Mouse (Mus musculus): ENCODE results near the gene Relb. TPM values are rescaled to one million over a fixed set of nuclear protein-coding genes. Genes with fewer than 3 reads are reported as not detected.
"Not testable (repeated sequence)": the region's sequence is repeated elsewhere in the genome, so short reads cannot be mapped to it uniquely, and the experiment has no call there.

The Relb gene
- polyA plus RNA-seq, 1 experiment: 22.5 TPM

DNA sequence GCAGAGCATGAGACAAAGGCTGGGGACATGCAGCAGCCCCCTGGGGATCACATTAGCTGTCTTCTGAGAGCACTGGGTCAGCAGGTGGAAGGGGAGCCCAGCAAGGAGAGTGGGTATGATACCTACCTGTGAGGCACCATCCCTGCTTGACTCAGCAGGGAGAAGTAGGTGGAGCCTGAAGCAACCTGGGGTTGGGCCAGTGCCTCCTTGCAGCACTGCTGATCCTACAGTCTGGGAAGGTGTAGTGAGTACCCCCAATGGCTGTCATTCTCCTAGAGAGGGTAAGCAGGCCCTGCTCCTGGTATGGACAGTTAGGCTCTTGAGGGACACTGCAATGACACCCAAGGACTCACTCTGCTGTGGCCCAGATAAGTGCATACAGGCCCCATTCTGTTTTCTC is 3.0 kb upstream of the Relb start:
- no peak for DNase-seq (ENCODE audit: low spot score)

DNA sequence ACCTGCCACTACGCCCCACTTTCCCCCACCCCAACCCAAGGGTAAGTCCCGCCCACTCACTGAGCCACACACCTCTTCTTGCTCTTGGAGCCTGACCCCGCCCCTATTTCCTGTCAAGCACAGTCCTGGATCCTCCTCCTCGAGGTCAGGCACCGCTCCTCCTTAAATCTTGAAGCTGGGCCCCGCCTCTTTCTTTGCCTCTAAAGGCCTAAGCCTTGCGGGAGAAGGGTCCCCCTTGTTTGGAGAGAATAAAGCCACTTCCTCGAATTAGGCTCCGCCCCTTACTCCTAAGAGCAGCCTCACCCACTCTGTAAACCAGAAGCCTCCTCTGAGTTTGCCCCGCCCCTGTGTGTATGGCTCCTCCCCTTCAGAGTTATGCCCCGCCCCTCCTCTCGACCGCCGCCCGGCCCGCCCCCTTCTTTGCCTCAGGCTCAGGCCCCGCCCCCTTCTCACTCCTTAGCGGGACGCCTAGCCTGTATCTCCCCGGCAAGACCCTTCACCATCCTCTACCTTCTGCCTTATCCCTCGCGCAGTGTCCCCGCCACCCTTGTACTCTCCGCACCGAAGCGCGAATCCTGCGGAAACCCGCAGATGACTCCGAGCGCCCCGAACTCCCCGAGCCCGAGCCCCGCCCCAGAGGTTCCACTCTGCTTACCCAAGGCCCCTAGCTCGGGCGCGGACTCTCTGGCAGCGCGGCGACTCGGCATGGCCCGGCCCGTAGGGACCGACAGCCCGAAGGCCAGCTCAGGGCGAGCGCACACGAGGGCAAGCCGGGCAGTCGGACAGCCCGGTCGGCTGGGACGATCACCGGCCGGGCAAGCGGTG is 490 bp downstream of the Relb start:
- DNase-seq (ENCODE audit: low spot score): peak; percentile 82

DNA sequence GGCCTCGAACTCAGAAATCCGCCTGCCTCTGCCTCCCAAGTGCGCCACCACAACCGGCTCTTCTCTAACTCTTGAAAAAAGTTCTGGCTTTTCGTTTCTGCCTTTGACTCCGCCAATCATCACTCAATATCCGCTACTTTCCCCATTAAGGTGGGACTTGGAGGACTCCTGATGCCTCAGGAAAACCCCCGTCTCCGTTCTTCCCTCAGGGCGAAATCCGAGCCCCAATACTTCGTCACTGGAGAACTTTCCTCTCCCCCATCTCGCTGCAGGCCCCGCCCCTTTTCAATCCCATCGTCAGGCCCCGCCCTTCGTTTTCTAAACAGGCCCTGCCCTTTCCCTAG is 1.1 kb downstream of the Relb start:
- no peak for DNase-seq (ENCODE audit: low spot score)

DNA sequence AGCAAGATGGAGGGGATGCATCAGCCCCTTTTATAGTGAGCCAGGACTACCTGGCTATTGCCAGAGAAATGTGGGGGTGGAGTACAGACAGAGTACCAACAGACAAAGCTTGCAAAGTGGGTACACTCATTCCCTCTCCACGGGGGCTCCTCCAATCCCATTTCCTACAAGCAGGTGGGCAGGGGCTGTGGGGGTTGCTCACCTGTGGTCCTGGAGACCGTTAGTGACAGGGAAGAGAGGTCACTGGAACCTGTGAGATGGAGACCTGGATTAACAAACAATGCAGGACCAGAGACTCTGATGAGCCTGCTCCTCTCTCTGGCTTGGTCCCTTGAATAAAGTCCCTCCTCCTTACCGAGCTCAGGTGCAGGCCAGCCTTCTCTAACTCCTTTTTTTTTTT is 1.5 kb downstream of the Relb start:
- DNase-seq (ENCODE audit: low spot score): no peak

DNA sequence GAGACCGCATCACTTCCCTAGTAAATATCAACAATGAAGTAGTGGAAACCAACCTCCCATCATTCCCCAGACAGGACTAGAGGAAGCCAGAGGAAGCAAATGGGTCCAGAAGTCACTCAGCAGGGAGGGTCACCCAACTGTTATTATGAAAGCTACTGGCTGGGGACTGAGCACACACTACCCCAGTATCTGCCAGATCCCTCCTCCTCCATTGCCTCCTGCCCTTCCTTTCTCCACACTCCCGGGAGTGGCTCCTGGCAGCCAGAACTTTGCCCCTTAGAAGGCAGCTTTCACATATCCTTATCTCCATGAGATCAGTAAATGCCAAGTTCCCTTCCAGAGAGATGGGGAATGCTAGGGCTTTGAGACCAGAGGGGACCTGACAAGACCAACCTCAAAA is 5.8 kb downstream of the Relb start:
- DNase-seq (ENCODE audit: low spot score): no peak

DNA sequence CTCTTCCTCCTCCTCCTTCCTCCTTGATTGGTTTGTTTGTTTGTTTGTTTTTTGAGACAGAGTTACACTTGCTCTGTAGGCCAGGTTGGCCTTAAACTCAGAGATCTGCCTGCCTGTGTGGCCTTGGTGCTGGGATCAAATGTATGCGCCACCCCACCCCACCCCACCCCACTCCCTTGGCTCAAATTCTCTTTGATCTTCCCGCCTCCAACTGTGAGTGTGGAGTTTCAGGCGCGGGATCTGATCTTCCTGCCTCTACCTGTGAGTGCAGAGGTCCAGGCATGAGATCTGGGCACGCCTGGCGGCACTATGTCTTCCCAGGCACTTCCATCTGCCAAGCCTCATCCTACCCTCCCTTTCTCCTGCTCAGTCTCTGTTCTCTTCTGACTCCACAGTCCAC is 7.0 kb downstream of the Relb start:
- no peak for DNase-seq (ENCODE audit: low spot score)

DNA sequence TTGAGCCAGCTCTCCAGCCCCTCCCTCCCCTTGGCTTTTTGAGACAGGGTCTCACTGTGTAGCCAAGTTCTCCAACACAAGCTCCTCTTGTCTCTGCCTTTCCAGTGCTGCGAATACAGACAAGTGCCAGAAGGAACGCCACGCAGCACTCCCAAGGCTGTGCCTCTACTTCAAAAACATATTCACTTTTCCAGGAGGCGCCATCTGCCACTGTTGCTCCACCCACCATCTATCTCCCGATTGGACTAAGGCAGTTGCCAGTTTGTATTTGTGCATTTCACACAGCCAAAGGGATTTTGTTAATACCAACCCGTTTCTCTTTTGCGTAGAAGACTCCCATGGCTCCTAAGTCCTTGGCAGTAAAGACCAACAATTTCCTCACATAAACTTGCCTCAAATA is 8.4 kb downstream of the Relb start:
- no peak for DNase-seq (ENCODE audit: low spot score)

DNA sequence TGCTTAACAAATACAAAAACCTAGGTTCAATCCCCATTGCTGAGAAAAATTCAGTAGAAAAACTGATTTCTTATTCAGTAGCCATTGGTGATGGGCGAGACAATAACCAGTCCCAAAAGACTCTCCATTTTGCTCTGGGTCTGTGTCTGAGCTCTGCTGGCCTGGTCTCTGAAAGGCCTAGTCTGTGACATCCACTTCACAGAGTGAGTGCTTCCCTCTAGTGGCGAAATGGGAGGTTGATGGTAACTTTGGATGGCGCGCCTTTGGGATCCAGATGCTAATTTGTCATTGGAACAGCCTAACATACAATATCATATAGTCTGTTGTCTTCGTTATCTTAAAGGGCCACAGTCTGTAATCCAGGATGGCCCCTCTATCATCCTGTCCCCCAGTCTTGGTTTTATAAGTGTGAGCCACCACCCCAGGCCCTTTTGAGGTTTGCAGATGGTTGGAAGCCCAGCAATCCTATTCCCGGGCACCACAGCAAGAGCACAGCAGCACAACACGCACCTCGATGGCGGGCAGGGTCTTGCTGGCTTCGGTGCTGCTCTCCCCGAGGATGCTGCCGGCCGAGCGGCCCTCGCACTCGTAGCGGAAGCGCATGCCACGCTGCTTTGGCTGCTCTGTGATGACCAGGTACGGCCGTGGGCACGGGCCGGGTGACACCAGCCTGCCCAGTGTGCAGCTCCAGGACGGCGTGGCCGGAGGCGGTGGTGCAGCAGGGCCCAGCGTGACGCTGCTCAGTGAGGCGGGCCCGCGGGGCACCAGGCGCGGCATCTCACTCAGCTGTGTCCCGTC is 10.0 kb downstream of the Relb start:
- no peak for DNase-seq (ENCODE audit: low spot score)

DNA sequence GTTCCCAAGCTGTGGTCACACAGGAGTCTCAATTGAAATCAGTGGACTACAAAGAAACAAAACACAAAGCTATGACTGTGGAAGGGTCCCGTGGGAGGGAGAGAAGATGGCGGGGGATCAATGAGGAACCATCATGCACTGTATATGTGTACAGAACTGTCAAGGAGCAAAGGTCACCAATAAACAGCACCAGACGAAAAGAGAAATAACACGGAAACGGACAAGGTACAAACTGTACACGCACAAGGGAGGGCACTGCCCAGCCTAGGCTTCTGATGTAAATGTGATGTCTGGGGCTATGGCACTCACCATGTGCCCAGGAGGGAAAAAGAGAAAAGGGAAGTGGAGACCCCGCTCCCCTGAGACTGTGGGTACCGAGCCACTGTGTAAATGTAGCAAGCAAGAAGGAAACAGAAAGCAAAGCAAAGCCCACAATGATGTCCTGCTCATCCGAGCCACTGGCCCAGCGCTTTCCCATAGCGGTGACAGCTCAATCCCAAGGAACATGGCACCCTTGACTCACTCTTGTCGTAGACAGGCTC is 14.1 kb downstream of the Relb start:
- no peak for DNase-seq (ENCODE audit: low spot score)

DNA sequence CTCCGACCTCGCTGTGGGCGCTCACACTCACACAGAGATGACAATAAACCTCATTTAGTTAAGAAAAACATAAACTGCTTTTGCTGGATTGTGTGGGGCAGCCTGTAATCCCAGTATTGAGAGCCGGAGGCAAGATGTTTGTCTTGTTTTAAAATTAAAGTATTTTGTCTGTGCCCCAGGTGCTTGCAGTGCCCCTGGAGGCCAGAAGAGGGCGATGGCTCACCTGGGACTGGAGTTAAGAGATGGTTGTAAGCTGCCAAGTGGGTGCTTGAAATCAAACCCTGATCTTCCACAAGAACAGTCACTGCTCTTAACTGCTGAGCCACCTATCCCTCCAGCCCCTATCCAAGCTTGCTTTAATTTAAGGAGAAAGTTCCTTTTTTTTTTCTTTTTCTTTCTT is 18.3 kb downstream of the Relb start:
- DNase-seq (ENCODE audit: low spot score): no peak

DNA sequence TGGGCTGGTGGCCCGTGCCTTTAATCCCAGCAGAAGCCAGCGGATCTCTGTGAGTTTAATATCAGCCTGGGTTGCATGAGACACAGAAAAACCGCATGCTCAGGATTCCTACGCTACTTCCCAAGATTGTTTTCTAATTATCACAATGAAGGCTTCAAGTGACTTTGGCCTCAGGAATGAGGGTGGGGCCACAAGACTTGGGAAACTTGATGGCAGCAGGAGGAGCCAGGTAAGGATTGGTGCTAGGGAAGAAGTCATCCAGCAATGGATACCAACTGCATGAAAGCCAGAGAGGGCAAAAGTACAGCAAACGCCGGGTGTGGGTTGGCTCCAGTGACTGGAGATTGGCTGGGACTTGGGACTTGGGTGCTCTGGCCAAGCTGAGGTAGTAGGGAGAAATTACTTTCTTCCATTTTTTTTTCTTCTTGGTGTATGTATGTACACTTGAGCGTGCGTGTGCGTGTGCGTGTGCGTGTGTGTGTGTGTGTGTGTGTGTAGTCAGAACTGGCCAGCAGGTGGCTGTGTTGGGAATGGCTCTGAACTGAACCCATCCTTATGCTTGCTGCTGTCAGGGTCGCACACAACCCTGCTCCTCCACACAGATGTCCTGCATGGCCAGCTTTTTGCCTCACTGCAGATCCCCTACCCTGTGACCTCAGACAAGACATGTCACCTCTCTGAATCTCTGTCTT is 19.5 kb downstream of the Relb start:
- DNase-seq (ENCODE audit: low spot score): no peak

DNA sequence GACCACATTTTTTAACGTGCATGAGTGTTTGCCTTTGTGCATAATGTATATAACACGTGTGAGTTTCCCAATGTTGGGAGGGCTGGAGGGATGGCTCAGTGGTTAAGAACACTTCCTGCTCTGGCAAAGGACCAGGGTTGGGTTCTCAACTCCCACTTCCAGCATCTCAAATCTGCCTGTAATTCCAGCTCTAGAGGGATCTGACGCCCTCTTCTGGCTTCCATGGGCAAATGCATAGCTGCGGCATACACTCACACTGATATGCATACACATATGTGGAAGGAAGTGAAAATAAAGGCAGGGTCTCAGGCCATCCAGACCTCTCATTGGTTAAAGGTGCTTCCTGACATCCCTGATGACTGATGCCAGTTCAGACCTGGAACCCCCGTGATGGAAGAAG is 21.9 kb downstream of the Relb start:
- no peak for DNase-seq (ENCODE audit: low spot score)

DNA sequence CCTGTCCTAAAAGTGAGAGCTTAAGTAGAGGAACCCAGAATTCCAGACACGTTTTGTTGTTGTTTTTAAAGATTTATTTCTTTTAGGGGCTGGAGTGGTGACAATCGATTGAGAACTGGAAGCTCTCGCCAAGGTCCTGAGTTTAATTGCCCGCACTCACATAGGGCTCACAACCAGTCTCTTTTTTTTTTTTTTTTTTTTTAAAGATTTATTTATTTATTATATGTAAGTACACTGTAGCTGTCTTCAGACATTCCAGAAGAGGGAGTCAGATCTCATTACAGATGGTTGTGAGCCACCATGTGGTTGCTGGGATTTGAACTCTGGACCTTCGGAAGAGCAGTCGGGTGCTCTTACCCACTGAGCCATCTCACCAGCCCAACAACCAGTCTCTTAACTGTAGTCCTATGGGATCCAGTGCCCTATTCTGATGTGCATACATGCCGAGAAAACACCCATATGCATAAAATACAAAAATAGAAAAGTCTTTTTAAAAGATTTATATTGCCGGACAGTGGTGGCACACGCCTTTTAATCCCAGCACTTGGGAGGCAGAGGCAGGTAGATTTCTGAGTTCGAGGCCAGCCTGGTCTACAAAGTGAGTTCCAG is 24.5 kb downstream of the Relb start:
- not testable (repeated sequence) for DNase-seq (ENCODE audit: low spot score)

DNA sequence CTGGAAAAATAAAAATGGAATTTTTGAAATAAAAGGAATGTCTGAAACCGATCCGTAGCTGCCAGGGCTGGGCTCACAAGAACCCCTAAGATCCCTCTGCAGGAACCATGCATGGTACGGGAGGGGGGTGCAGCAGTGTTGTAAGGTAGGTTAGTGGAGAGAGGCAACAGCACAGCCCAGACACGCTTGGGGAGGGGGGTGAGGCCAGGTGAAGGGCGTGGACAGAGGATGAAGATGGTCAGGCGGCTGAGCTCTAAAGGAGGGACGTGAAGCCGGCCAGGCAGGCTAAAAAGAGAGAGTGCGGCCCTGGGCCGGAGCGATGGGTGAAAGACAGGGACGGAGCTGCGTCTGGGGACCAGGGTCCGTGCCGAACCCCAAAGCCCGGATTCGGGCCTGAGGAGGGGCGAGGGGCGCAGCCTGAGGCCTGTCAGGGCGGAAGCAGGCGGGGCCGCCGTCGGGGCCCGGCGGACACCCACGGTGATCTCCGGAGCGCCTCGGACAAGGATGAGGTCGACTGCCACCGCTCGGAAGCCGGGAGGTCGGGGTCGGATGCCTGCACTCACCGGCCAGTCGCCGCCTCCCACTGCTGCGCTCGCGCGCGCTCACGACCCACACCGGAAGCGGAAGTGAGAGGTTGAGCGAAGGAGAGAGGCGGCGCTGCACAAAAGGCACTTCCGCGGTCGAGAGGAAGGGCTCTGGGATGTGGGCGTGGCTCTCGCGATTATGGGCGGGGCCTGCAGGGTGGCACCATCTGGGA is 25.2 kb downstream of the Relb start, which contains the start of gene Clasrp:
Clasrp (minus strand) TSS at position 638 of the 757 bp plus-strand sequence.
- peak; percentile 84 for DNase-seq (ENCODE audit: low spot score)

DNA sequence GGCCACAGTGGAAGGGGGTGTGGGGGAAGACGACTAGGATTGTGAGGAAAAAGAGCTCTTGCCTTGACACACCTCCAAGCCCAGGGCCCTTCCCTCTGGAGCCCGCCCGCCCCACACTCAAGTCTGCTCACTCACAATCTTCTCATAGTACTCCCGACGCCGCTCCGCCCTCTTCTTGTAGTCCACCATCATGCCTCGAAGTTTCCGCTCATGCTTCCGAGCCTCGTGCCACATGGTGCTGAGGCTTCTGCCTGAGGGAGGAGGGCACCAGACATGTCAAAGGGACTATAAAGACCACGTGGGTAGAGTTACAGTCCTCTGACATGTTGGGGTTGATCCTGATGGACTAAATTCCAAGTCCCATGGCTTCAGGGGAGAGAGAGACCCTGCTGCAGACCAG is 26.2 kb downstream of the Relb start:
- no peak for DNase-seq (ENCODE audit: low spot score)

DNA sequence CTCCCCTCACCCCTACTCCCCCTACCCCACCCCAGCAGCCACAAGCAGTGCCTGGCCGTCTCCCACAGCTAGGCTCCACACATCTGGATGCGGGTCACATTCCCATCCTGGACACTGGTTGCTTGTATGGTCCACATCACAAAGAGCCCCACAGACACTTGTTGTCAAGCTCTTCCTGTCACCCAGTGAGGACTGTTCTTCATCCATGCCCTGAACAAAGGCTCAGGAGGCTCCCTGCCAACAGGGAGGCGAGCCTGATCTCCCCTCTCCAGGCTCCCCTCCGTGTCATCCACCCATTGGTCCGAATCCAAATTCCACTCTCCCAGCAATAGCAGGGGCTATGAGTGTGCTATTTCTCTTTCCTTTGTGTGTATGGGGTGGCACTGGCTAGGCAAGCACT is 28.7 kb downstream of the Relb start:
- DNase-seq (ENCODE audit: low spot score): no peak

DNA sequence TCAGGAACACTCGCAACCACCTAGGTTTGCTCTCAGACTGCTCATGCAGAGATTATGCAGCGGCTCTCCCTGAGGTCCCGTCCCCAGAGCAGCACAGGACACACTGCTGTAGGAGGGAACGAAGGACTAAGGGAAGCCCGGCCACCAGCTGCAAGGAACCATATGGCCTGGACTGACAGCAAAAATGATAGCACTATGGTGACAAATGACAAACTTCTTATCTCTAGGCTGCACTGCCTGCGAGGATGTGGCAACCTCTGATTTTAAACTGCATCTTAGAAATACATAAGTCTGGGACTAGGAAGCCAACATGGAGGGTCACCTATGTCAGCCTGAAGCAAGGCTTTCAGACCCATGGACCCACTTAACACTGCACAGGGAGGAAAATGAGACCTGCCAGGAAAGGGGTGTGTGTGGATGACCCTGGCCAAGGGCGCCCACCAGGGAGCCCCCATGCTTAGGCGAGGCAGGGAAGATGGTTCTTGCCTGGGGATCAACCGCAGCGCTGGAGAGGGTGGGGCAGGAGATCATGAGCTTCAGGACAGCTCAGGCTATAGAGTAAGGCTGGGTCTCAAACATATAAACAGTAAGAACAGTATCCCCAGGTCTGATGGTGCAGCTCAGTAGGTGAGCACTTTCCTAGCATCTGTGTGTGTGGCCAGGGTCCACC is 36.0 kb downstream of the Relb start:
- no peak for DNase-seq (ENCODE audit: low spot score)

DNA sequence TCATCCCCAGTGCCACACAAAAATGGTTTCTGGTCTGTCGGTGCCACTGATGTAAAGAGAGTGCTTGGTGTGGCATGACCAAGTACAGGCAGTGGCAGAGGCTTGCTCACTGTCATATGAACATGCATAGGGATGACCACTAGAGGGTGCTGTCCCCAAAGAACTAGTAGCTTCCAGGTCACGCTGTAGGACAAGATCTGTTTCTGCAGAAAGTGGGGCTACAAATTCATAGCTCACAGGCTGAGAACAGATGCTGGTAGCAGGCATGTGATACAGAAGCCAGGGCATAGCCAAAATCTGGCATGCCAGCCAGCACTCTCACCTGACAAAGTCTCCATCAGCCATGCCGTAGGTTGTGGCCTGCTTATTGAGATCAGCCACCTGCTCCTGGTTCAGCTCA is 39.3 kb downstream of the Relb start:
- DNase-seq (ENCODE audit: low spot score): no peak

DNA sequence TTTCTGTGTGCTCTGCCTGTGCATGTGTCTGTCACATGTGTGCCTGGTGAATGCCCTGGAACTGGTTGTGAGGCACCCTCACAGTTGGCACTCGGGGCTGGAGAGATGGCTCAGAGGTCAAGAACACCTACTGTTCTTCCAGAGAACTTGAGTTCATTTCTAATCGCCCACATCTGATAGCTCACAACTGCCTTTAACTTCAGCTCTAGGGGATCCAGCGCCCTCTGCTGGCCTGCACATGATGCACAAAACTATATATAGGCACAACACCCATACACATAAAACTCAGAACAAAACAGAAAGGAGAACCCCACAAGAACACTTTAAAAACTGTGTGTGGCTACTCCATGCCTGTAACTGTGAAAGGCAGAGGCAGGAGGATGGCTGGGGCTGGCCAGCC is 40.0 kb downstream of the Relb start:
- no peak for DNase-seq (ENCODE audit: low spot score)

DNA sequence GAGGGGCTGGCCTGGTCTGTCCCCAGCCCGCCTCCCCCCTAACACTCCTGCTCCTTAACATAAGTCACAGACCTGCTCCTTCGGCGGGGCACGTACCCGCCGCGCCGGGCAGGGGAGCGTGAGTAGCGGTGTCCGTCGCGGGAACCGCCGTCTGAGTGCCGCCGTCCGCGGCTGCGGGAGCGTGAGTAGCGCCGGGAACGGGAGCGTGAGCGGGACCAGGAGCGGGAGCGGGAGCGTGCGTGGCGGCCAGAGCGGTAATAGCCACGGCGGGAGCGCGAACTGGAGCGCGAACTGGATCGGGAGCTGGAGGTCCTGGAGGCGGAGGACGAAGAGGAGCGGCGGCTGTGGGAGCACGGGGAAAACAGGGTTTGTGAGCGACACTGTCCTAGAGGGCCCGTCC is 43.0 kb downstream of the Relb start:
- no peak for DNase-seq (ENCODE audit: low spot score)

DNA sequence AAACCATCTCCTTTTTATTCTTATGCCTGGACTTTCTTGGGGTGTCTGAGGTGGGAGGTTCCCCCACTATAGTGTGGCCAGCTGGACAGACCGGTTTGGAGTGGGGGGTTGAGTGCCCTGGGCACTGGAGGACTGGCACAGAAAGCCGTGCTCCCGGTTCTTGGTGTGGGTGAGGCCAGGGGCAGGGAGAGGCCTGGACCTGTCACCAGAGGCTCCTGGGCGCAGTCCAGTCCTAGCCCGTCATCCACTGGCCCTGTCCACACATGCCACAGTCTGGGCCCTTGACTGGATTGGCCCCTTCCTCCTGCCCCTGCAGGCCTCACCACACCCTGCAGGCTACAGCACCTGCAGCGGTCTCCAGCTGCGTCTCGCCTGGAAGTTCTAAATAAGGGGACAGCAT is 48.6 kb downstream of the Relb start:
- peak; percentile 63 for DNase-seq (ENCODE audit: low spot score)

All from urinary bladder, adult 2 months (tissue).